ENCODE assay signal across 17 mouse cellular contexts in genomic region chr19:60915236-60915635, GRCm38 (mm10). TPM values are rescaled to one million over a fixed set of nuclear protein-coding genes. Genes with fewer than 3 reads are reported as not detected.
A peak's percentile ranks its signal among the peaks of the same experiment; 100 is the strongest.
DNase-seq lines count a peak whose midpoint lies in the region; ATAC-seq and TF ChIP-seq lines count a peak whose summit lies in the region.
"Had no signal": no experiment of that assay in that cellular context is flagged by ENCODE, and none has a peak within 500 bp of the region (broad histone marks: within the 10 kb centered on the region; RNA-seq: fewer than 3 reads in every experiment).

No protein-coding gene starts in this region.

- H3K4me1 ChIP-seq in heart, embryonic 12.5 days (replicated peaks): peaks cover 40% of the 10 kb centered on the region
- H3K4me1 ChIP-seq in hindbrain, embryonic 10.5 days (replicated peaks): no peaks in the 10 kb centered on the region
- 0 out of 2 replicates have a peak, but pooled peaks cover 3% of the 10 kb centered on the region for H3K4me1 ChIP-seq in kidney, embryonic 15.5 days

- no peak overlapping the region for H3K9ac ChIP-seq in heart, embryonic 12.5 days
- no peak overlapping the region for H3K9ac ChIP-seq in kidney, embryonic 15.5 days
- H3K9ac ChIP-seq: liver, embryonic 14.5 days had no signal

- peak; percentile 63 to 68 for DNase-seq in heart, adult 18-20 months
- no peak for DNase-seq in heart, postnatal 25 days (ENCODE audit: low spot score)
- peak; percentile 14 for DNase-seq in ovary, postnatal 36 days (ENCODE audit: low spot score)
- no peak for DNase-seq in ovary, postnatal 14 days (ENCODE audit: low spot score)
- DNase-seq in hindbrain, embryonic 10.5 days (ENCODE audit: low spot score): no peak
- DNase-seq in gastrocnemius, adult 2 months: no peak
- DNase-seq: cerebellum, adult 18-20 months; kidney, postnatal 14 days; lung, postnatal 10 days; right cerebral cortex, postnatal 25 days had no signal

- no peak for ATAC-seq in heart, embryonic 12.5 days (ENCODE audit: insufficient number of reproducible peaks, low FRiP score)
- ATAC-seq in kidney, embryonic 15.5 days (replicated peaks; ENCODE audit: low FRiP score): no peak
- ATAC-seq: forebrain, embryonic 14.5 days; hindbrain, embryonic 16.5 days had no signal

- no peaks in the 10 kb centered on the region for H3K27me3 ChIP-seq in heart, embryonic 12.5 days (replicated peaks)
- no peaks in the 10 kb centered on the region for H3K27me3 ChIP-seq in hindbrain, embryonic 10.5 days (ENCODE audit: insufficient read depth, poor library complexity, severe bottlenecking)
- H3K27me3 ChIP-seq in kidney, embryonic 15.5 days: no peaks in the 10 kb centered on the region

- no peak overlapping the region for H3K4me3 ChIP-seq in heart, embryonic 12.5 days
- H3K4me3 ChIP-seq in hindbrain, embryonic 10.5 days: no peak overlapping the region
- no peak overlapping the region for H3K4me3 ChIP-seq in gastrocnemius, adult 2 months
- H3K4me3 ChIP-seq in kidney, embryonic 15.5 days (replicated peaks): no peak overlapping the region
- H3K4me3 ChIP-seq: erythroblast, embryonic 14.5 days; left cerebral cortex, adult 2 months had no signal

- intact Hi-C loops in heart, postnatal 25 days (cut with DNase I): no loop called here
- intact Hi-C loops in gastrocnemius, adult 2 months (cut with DNase I): no loop called here

- H3K9me3 ChIP-seq in heart, embryonic 12.5 days (replicated peaks): no peaks in the 10 kb centered on the region
- no peaks in the 10 kb centered on the region for H3K9me3 ChIP-seq in hindbrain, embryonic 10.5 days
- no peaks in the 10 kb centered on the region for H3K9me3 ChIP-seq in kidney, embryonic 15.5 days (replicated peaks)

- peak overlapping the region; percentile 79 for H3K27ac ChIP-seq in heart, embryonic 12.5 days (ENCODE audit: poor library complexity, severe bottlenecking)
- no peak overlapping the region for H3K27ac ChIP-seq in hindbrain, embryonic 10.5 days
- H3K27ac ChIP-seq in gastrocnemius, adult 2 months: no peak overlapping the region; the same call in 1 of the 2 replicates
- no peak overlapping the region for H3K27ac ChIP-seq in kidney, embryonic 15.5 days
- H3K27ac ChIP-seq: left cerebral cortex, adult 2 months; liver, embryonic 14.5 days had no signal

- 0 out of 2 replicates have a peak overlapping the region, but pooled peaks have one; percentile 15 for H3K4me2 ChIP-seq in heart, embryonic 12.5 days
- no peak overlapping the region for H3K4me2 ChIP-seq in kidney, embryonic 15.5 days

- TF ChIP-seq CTCF in gastrocnemius, adult 2 months (IDR thresholded peaks at IDR 0.05): no peak

- 25% methylated on average over 4 of the region's 4 CpGs for WGBS in heart, embryonic 12.5 days
- WGBS in hindbrain, embryonic 10.5 days: 69% methylated on average over 4 of the region's 4 CpGs
- 72% methylated on average over 4 of the region's 4 CpGs for WGBS in kidney, embryonic 15.5 days

- no peaks in the 10 kb centered on the region for H3K36me3 ChIP-seq in heart, embryonic 12.5 days
- H3K36me3 ChIP-seq in hindbrain, embryonic 10.5 days: no peaks in the 10 kb centered on the region
- no peaks in the 10 kb centered on the region for H3K36me3 ChIP-seq in kidney, embryonic 15.5 days

RNA-seq across cellular contexts. Expression of gene Grk5, which starts 25.7 kb away (rescaled TPM):
- total RNA-seq in heart, adult 18-20 months (2021): 10 to 100 TPM; 28.3 to 42.0 TPM
- total RNA-seq in heart, postnatal 25 days (2021): 10 to 100 TPM; 20.6 to 25.6 TPM
- 4.7 and 5.1 TPM in 2 replicates for polyA plus RNA-seq in heart, embryonic 12.5 days (2016; fragmentation: Nextera tagmentation; extraction: Ambion mirVana)
- polyA plus RNA-seq in hindbrain, embryonic 10.5 days (2016; fragmentation: Nextera tagmentation; extraction: Ambion mirVana): 2.3 and 2.8 TPM in 2 replicates
- total RNA-seq in gastrocnemius, adult 2 months (2021): 1 to 10 TPM; 3.9 to 5.4 TPM
- polyA plus RNA-seq in kidney, embryonic 15.5 days (2015; fragmentation: Nextera tagmentation; extraction: Ambion mirVana): 2.3 and 2.5 TPM in 2 replicates

RNA-seq across cellular contexts. Expression of gene Prdx3, which starts 40.9 kb away (rescaled TPM):
- 100 to 1,000 TPM; 412 to 431 TPM for total RNA-seq in heart, adult 18-20 months (2021)
- total RNA-seq in heart, postnatal 25 days (2021): 100 to 1,000 TPM; 362 to 371 TPM
- polyA plus RNA-seq in heart, embryonic 12.5 days (2016; fragmentation: Nextera tagmentation; extraction: Ambion mirVana): 176 TPM in 2 replicates
- polyA plus RNA-seq in hindbrain, embryonic 10.5 days (2016; fragmentation: Nextera tagmentation; extraction: Ambion mirVana): 108 and 111 TPM in 2 replicates
- 100 to 1,000 TPM; 207 to 240 TPM for total RNA-seq in gastrocnemius, adult 2 months (2021)
- polyA plus RNA-seq in kidney, embryonic 15.5 days (2015; fragmentation: Nextera tagmentation; extraction: Ambion mirVana): 134 and 139 TPM in 2 replicates

RNA-seq across cellular contexts. Expression of gene Sfxn4, which starts 54.0 kb away (rescaled TPM):
- 1 to 10 TPM; 7.4 to 9.5 TPM for total RNA-seq in heart, adult 18-20 months (2021)
- total RNA-seq in heart, postnatal 25 days (2021): 1 to 10 TPM; 6.5 to 7.7 TPM
- 7.2 and 7.4 TPM in 2 replicates for polyA plus RNA-seq in heart, embryonic 12.5 days (2016; fragmentation: Nextera tagmentation; extraction: Ambion mirVana)
- 13.8 and 16.0 TPM in 2 replicates for polyA plus RNA-seq in hindbrain, embryonic 10.5 days (2016; fragmentation: Nextera tagmentation; extraction: Ambion mirVana)
- 1 to 10 TPM; 1.6 to 4.2 TPM for total RNA-seq in gastrocnemius, adult 2 months (2021)
- polyA plus RNA-seq in kidney, embryonic 15.5 days (2015; fragmentation: Nextera tagmentation; extraction: Ambion mirVana): 9.5 and 10.6 TPM in 2 replicates

Comparison
In these comparisons a context has a peak if more than half of its experiments do, and no peak if none do; other contexts are left out.
1. DNase-seq: peak in heart, adult 18-20 months (2 of 2) and ovary, postnatal 36 days (single experiment); none in heart, postnatal 25 days (single experiment), ovary, postnatal 14 days (single experiment), hindbrain, embryonic 10.5 days (single experiment) and gastrocnemius, adult 2 months (single experiment).